13 mouse cellular contexts compared by ENCODE assay signal in the genomic region with DNA sequence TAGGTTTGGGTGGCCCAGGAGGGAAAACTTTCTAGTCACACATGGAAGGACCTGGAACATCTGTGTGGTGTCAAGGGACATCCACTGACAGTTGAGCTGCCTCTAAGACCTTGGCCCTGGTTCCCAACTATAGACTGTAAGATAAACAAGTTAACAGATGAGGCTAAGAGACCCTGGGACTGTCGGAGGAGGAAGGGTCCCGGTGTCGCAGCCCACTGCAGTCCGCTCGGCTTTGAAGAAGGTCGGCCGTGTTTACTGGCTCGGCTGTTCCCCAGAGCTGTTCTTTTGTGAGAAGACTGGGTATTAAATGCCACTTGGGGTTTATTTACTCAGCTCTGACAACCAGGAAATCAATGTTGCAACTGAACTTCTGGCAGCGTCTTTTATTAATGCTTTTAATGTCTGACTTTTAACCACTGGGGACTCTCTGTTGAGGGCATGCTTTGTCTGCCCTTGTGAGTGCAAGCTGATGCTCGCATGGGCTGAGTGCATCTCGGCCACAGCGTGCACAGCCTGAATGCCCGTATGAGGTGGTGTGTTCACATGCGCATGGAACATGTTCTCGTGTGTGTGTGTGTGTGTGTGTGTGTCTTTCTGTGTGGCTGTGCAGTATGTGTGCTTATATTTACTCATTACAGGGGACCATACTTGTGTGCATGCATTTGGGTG.
"Had no signal": no experiment of that assay in that cellular context is flagged by ENCODE, and none has a peak within 500 bp of the region (broad histone marks: within the 10 kb centered on the region; RNA-seq: fewer than 3 reads in every experiment).

No protein-coding gene starts in this region.

- H3K27ac ChIP-seq: intestine, embryonic 15.5 days; layer of hippocampus, adult 2 months; limb, embryonic 12.5 days; liver, embryonic 15.5 days had no signal

- H3K27me3 ChIP-seq: intestine, embryonic 15.5 days; limb, embryonic 12.5 days; liver, embryonic 15.5 days had no signal

- H3K4me1 ChIP-seq: intestine, embryonic 15.5 days; limb, embryonic 12.5 days; liver, embryonic 15.5 days had no signal

- H3K4me2 ChIP-seq: intestine, embryonic 15.5 days; limb, embryonic 12.5 days; liver, embryonic 11.5 days; liver, embryonic 15.5 days had no signal

- H3K9ac ChIP-seq: intestine, embryonic 15.5 days; limb, embryonic 12.5 days; liver, embryonic 15.5 days had no signal

- H3K9me3 ChIP-seq: intestine, embryonic 15.5 days; limb, embryonic 12.5 days; liver, embryonic 15.5 days had no signal

- DNase-seq: kidney, adult 18-20 months; kidney, postnatal 10 days; kidney, postnatal 4 days; lung, adult 2 months; right cerebral cortex, postnatal 4 days; spleen, adult 18-20 months; thymus, adult 18-20 months; thymus, postnatal 14 days had no signal

- H3K4me3 ChIP-seq: intestine, embryonic 15.5 days; layer of hippocampus, adult 2 months; limb, embryonic 12.5 days; liver, embryonic 15.5 days had no signal

- ATAC-seq: intestine, embryonic 15.5 days had no signal

- H3K36me3 ChIP-seq: intestine, embryonic 15.5 days; limb, embryonic 12.5 days; liver, embryonic 15.5 days had no signal
